Mouse (Mus musculus) C2C12 (cell line): ENCODE data around the gene Plekha4.

Source experiments
- CEBPB ChIP-seq: IDR thresholded peaks from one replicate; pipeline ENCODE4 v1.6.1; 2011; ENCODE audit warnings: low read depth, mild to moderate bottlenecking, control low read depth, moderate library complexity
- CTCF ChIP-seq: IDR thresholded peaks from one replicate; pipeline ENCODE4 v1.5.1; 2011; ENCODE audit not compliant: control insufficient read depth, insufficient read depth, insufficient read length
- FOSL1 ChIP-seq: IDR thresholded peaks from one replicate; pipeline ENCODE4 v1.8.0; 2011; ENCODE audit warnings: mild to moderate bottlenecking, low read length; ENCODE audit not compliant: poor library complexity, insufficient read depth, severe bottlenecking
- MAX ChIP-seq: IDR thresholded peaks from one replicate; pipeline ENCODE4 v1.6.1; 2011; ENCODE audit warnings: mild to moderate bottlenecking, control low read depth
- MYOD1 ChIP-seq: IDR thresholded peaks from one replicate; pipeline ENCODE4 v1.6.1; 2011; ENCODE audit warnings: low read depth; ENCODE audit not compliant: control insufficient read depth, insufficient read length
- MYOG ChIP-seq: IDR thresholded peaks from one replicate; pipeline ENCODE4 v1.6.1; 2011; ENCODE audit not compliant: control insufficient read depth, insufficient read length; ENCODE audit errors: extremely low read depth
- USF1 ChIP-seq: IDR thresholded peaks from one replicate; pipeline ENCODE4 v1.6.1; 2011; ENCODE audit warnings: low read depth, mild to moderate bottlenecking, control low read depth, moderate library complexity

GRCm38 (mm10) chr7:45524841-45525621 is 1.1 kb upstream of the Plekha4 start:
- no peak for TF ChIP-seq CTCF
- TF ChIP-seq USF1 = peak; percentile 49
- TF ChIP-seq MAX = peak; percentile 47
- no peak for TF ChIP-seq FOSL1
- no peak for TF ChIP-seq CEBPB
- TF ChIP-seq MYOG = no peak
- no peak for TF ChIP-seq MYOD1
